Mouse (Mus musculus) adipocyte (in vitro differentiated cells): Measurements from ENCODE around the gene Egr4.

Experiments used
- DNase-seq: peaks from one replicate; pipeline ENCODE4 v3.0.0-alpha.2; 2016; ENCODE audit warnings: low spot score

Egr4 gene

DNA sequence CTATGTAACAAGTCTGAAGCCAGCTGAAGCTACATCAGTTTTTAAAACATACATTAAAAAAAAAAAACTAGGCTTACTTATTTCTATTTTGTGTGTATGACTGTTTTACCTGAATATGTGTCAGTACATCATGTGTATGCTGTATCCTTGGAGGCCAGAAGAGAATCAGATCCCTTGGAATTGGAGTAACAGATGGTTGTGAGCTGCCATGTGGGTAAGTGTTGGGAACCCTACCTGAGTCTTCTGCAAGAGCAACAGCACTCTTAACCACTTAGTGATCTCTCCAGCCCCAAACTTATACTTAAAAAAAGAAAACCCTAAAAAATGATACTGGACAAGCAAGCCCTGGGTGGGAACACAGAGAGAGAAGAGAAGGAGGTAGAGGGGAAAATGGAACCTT is 16.4 kb downstream of the Egr4 start:
- DNase-seq = no peak

- no peak for DNase-seq
These were observed 21.8 kb downstream of the Egr4 start for GRCm38 (mm10) chr6:85491606-85492005.

GRCm38 (mm10) chr6:85490252-85490651 is 23.1 kb downstream of the Egr4 start:
- DNase-seq = no peak

GRCm38 (mm10) chr6:85489717-85490116 is 23.7 kb downstream of the Egr4 start:
- no peak for DNase-seq

- DNase-seq = no peak
These were observed 24.9 kb downstream of the Egr4 start for GRCm38 (mm10) chr6:85488510-85488909.

- DNase-seq = no peak
These were observed 27.7 kb downstream of the Egr4 start for GRCm38 (mm10) chr6:85485738-85486137.

DNA sequence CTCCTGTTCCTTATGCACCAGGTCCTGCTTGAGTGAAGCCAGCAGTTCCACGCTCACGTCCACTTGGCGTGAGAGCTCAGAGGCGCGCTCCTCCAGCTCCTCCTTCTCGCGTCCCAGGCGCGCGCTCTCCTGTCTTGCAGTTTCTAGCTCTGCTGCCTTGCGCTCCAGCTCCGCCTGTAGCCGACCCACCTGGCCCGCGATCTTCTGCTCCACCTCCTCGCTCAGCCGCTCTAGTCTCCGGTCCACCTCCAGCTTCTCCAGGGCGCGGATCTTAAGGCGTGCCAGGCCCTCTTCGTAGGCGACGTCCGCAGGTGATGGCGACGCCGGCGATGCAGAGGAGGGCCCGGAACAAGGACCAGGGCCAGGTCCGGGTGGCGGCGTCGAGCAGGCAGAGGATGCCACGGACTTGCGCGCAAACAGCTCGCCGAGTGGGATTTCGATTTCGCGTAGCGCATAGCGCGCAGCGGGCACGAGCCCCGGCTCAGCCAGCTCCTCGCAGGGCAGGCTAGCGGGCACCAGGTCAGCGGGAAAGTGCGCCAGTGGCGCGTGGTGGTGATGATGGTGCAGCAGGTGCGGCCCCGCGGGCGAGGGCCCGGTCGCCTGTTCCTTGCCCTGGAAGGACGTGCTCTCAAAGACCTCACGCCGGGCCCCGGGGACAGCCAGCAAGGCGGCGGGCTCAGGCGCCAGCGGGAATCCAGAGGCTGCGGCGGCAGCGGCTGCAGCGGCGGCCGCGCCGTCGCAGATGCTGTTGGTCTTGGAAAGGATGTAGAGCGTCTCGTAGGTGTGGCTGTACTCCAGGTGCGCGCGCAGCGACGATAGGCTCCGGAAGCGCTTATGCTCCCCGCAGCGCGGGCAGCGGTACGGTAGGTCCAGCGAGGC is 29.3 kb downstream of the Egr4 start:
- DNase-seq = no peak

GRCm38 (mm10) chr6:85480685-85481084 is 32.7 kb downstream of the Egr4 start:
- no peak for DNase-seq

DNA sequence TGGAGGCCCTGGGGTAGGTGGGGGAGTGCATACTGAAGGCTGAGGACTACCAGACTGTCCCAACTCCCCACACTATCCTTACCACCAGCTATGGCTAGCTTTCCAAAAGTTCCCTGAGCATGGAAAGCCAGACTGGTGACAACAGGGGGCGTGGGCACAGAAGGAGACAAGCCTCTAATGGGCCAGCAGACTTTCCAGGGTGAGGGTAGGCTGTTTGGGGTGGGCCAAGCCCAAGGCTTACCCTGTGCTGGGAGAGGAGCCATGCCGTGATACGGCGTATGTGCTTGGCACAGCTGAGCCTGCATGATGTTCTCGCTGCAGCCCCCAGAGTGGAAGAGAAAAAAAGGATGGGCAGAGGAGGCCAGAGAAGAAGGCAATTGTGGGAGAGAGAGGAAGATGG is 33.4 kb downstream of the Egr4 start:
- no peak for DNase-seq

DNA sequence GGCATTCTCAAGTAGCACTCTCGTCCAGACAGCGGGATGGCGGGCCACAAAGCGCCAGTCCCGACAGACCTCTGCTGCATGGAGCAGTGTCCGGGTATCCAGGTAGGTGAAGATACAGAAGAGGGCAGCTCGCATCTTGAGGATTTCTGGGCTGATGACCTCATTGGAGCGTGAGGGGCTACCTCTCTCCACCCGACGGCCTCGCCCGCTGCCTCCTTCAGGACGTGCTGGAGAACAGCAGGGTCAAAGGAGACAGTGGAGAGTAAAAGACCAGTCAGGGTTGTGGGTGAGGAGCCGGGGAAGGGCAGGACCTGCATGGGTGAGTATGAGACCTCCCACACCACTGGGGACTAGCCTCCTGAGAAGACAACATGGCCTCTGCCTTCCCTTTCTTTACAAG is 35.0 kb downstream of the Egr4 start:
- DNase-seq = no peak

GRCm38 (mm10) chr6:85477366-85477917 is 35.9 kb downstream of the Egr4 start:
- no peak for DNase-seq

- DNase-seq = no peak
These were observed 37.8 kb downstream of the Egr4 start for GRCm38 (mm10) chr6:85475581-85475980.

- DNase-seq = no peak
These were observed 40.8 kb downstream of the Egr4 start for GRCm38 (mm10) chr6:85472542-85472941.

- DNase-seq = no peak
These were observed 41.4 kb downstream of the Egr4 start for GRCm38 (mm10) chr6:85471962-85472361.

- peak; percentile 45 for DNase-seq
These were observed 43.5 kb downstream of the Egr4 start for GRCm38 (mm10) chr6:85469660-85470430.

DNA sequence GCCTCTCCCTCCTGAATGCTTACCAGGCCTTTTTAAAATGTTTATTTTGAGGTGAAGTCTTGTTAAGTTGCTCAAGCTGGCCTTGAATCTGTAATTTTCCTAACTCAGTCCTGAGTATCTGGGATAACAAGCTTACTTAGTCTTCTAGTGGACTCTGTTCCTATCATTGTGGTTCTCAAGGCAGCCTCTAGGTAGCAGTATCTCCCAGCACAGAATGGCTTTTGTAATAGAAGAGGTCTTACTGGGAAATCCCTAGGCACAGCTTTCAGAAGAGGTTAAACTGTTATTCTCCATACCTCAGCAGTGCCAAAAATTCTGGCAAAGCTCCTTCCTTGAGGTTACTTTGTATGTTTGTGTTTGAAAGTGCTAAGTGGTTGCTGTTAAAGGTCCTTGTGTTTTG is 48.0 kb downstream of the Egr4 start:
- DNase-seq = peak; percentile 55
